Mouse (Mus musculus) limb, embryonic 12.5 days (tissue): Measurements from ENCODE around the gene Acvr1c. TPM values are rescaled to one million over a fixed set of nuclear protein-coding genes. Genes with fewer than 3 reads are reported as not detected.

Experiments used
- ATAC-seq: fragments of 200-750 bp; cut with Nextera tagmentation; 2 replicates; pipeline ENCODE4 v1.8.0; 2017; ENCODE audit warnings: low read depth, moderate TSS enrichment; ENCODE audit not compliant: insufficient number of reproducible peaks, insufficient read depth, low FRiP score, low TSS enrichment
- H3K27ac ChIP-seq: fragments of 300-500 bp; sonication (generic); 2 replicates; pipeline ENCODE4 v1.5.1; 2016; ENCODE audit warnings: mild to moderate bottlenecking, moderate library complexity
- H3K27me3 ChIP-seq: fragments of 300-500 bp; sonication (generic); 2 replicates; pipeline ENCODE4 v1.6.1; 2016; ENCODE audit warnings: mild to moderate bottlenecking, moderate library complexity
- H3K36me3 ChIP-seq: fragments of 300-500 bp; sonication (generic); 2 replicates; pipeline ENCODE4 v1.6.1; 2016; ENCODE audit warnings: mild to moderate bottlenecking, moderate library complexity
- H3K4me1 ChIP-seq: fragments of 300-500 bp; sonication (generic); replicated peaks from 2 replicates; pipeline ENCODE4 v1.6.1; 2016
- H3K4me2 ChIP-seq: fragments of 300-500 bp; sonication (generic); 2 replicates; pipeline ENCODE4 v1.6.1; 2016; ENCODE audit warnings: mild to moderate bottlenecking, moderate library complexity
- H3K4me3 ChIP-seq: fragments of 300-500 bp; sonication (generic); replicated peaks from 2 replicates; pipeline ENCODE4 v1.5.1; 2016; ENCODE audit warnings: mild to moderate bottlenecking
- H3K9ac ChIP-seq: fragments of 300-500 bp; sonication (generic); replicated peaks from 2 replicates; pipeline ENCODE4 v1.6.1; 2016; ENCODE audit warnings: mild to moderate bottlenecking, moderate library complexity
- H3K9me3 ChIP-seq: fragments of 300-500 bp; sonication (generic); 2 replicates; pipeline ENCODE4 v1.6.1; 2016; ENCODE audit warnings: mild to moderate bottlenecking, moderate library complexity
- WGBS: fragments of 180-500 bp; shearing (Covaris S2); methylation state at CpG from one replicate; pipeline ENCODE4 v1.1.7; 2016; 5-methylcytosine and 5-hydroxymethylcytosine counted together
- polyA plus RNA-seq: library from polyadenylated mRNA; unstranded; fragments of >200 nt; fragmentation: Nextera tagmentation; extraction: Ambion mirVana; gene quantifications from 2 replicates; pipeline ENCODE4 v1.2.1, GENCODE M21; 2016

Gene Acvr1c
- polyA plus RNA-seq, 1 experiment from 2014 or later, result 0.05 TPM

GRCm38 (mm10) chr2:58282259-58282910 is 75.3 kb downstream of the Acvr1c start:
- no peak for ATAC-seq
- Histone ChIP-seq H3K4me2 (no peak overlapping the region), H3K36me3 (no peaks in the 10 kb centered on the region), H3K9me3 (no peaks in the 10 kb centered on the region), H3K27me3 (no peaks in the 10 kb centered on the region), H3K4me1 (no peaks in the 10 kb centered on the region), H3K4me3 (no peak overlapping the region), H3K27ac (no peak overlapping the region), H3K9ac (no peak overlapping the region)
- 58% methylated on average over 8 of the region's 8 CpGs for WGBS

GRCm38 (mm10) chr2:58281046-58281445 is 76.6 kb downstream of the Acvr1c start:
- Histone ChIP-seq H3K4me2 (no peak overlapping the region), H3K27me3 (no peaks in the 10 kb centered on the region), H3K36me3 (no peaks in the 10 kb centered on the region), H3K9ac (no peak overlapping the region), H3K9me3 (no peaks in the 10 kb centered on the region), H3K4me3 (no peak overlapping the region), H3K4me1 (no peaks in the 10 kb centered on the region), H3K27ac (no peak overlapping the region)
- no peak for ATAC-seq
- WGBS, result 69% methylated on average over 3 of the region's 3 CpGs

- no peak overlapping the region for H3K9ac ChIP-seq
- H3K4me2 ChIP-seq, result no peak overlapping the region
- WGBS, result 90% methylated on average over 5 of the region's 5 CpGs
- H3K9me3 ChIP-seq, result no peaks in the 10 kb centered on the region
- no peaks in the 10 kb centered on the region for H3K4me1 ChIP-seq
- no peaks in the 10 kb centered on the region for H3K36me3 ChIP-seq
- no peak for ATAC-seq
- H3K4me3 ChIP-seq, result no peak overlapping the region
- H3K27me3 ChIP-seq, result no peaks in the 10 kb centered on the region
- no peak overlapping the region for H3K27ac ChIP-seq
Observed at GRCm38 (mm10) chr2:58279163-58279562, 78.5 kb downstream of the Acvr1c start.

- no peak overlapping the region for H3K4me3 ChIP-seq
- ATAC-seq, result no peak
- H3K4me2 ChIP-seq, result no peak overlapping the region
- no peak overlapping the region for H3K27ac ChIP-seq
- no peaks in the 10 kb centered on the region for H3K36me3 ChIP-seq
- no peaks in the 10 kb centered on the region for H3K4me1 ChIP-seq
- H3K9ac ChIP-seq, result no peak overlapping the region
- no peaks in the 10 kb centered on the region for H3K27me3 ChIP-seq
- no peaks in the 10 kb centered on the region for H3K9me3 ChIP-seq
- 91% methylated on average over 7 of the region's 7 CpGs for WGBS
Observed at GRCm38 (mm10) chr2:58276454-58276853, 81.2 kb downstream of the Acvr1c start.

GRCm38 (mm10) chr2:58240639-58241038 is 117.1 kb downstream of the Acvr1c start:
- H3K27ac ChIP-seq, result no peak overlapping the region
- no peak overlapping the region for H3K4me2 ChIP-seq
- ATAC-seq, result no peak
- H3K36me3 ChIP-seq, result no peaks in the 10 kb centered on the region
- H3K4me1 ChIP-seq, result no peaks in the 10 kb centered on the region
- H3K9me3 ChIP-seq, result no peaks in the 10 kb centered on the region
- H3K27me3 ChIP-seq, result no peaks in the 10 kb centered on the region
- WGBS, result 83% methylated on average over 4 of the region's 4 CpGs
- H3K4me3 ChIP-seq, result no peak overlapping the region
- no peak overlapping the region for H3K9ac ChIP-seq

- H3K4me3 ChIP-seq, result no peak overlapping the region
- no peak overlapping the region for H3K4me2 ChIP-seq
- 71% methylated on average over 2 of the region's 2 CpGs for WGBS
- H3K9ac ChIP-seq, result no peak overlapping the region
- no peaks in the 10 kb centered on the region for H3K9me3 ChIP-seq
- no peaks in the 10 kb centered on the region for H3K27me3 ChIP-seq
- ATAC-seq, result no peak
- no peak overlapping the region for H3K27ac ChIP-seq
- H3K4me1 ChIP-seq, result no peaks in the 10 kb centered on the region
- no peaks in the 10 kb centered on the region for H3K36me3 ChIP-seq
Observed at GRCm38 (mm10) chr2:58237487-58237886, 120.2 kb downstream of the Acvr1c start.

Other genes starting within 250 kb of the Acvr1c start
- gene Cytip, start 162.4 kb downstream of the Acvr1c start, polyA plus RNA-seq, result 0.42 and 0.68 TPM in 2 replicates
- gene Gm17409, start 112.2 kb upstream of the Acvr1c start, polyA plus RNA-seq, result not detected in 2 replicates
- gene Acvr1, start 209.3 kb upstream of the Acvr1c start, polyA plus RNA-seq, result 5.8 and 6.1 TPM in 2 replicates
- 10.4 and 12.9 TPM in 2 replicates for gene Upp2, start 209.4 kb upstream of the Acvr1c start, polyA plus RNA-seq